Mouse (Mus musculus) megakaryocyte-erythroid progenitor cell, adult 5-6 weeks (primary cell): Measurements from ENCODE around the gene Nlrp5. TPM values are rescaled to one million over a fixed set of nuclear protein-coding genes. Genes with fewer than 3 reads are reported as not detected.
"Not testable (repeated sequence)": the region's sequence is repeated elsewhere in the genome, so short reads cannot be mapped to it uniquely, and the experiment has no call there.

Experiments used
- ATAC-seq: replicated peaks from 2 replicates; pipeline ENCODE4 v1.8.0; 2016; ENCODE audit warnings: mild to moderate bottlenecking, inconsistent platforms; ENCODE audit not compliant: severe bottlenecking, poor library complexity, low FRiP score, low TSS enrichment
- total RNA-seq, 2 experiments: library from RNA; stranded (forward) in 1 of 2; stranded (reverse) in 1 of 2; fragments of 200-1000, 215-1000 nt in 1 of 2; fragments of >200 nt in 1 of 2; fragmentation: Nextera tagmentation in 1 of 2; gene quantifications; 2 replicates each; pipeline ENCODE4 v1.2.3; 2014 to 2017

Nlrp5 gene
- total RNA-seq (2014; fragmentation: Nextera tagmentation) (not detected in 2 replicates), total RNA-seq (2017) (not detected in 2 replicates)

- no peak for ATAC-seq
These were observed at the start of gene Nlrp5 for GRCm38 (mm10) chr7:23385589-23385988. Gene Nlrp5, plus strand, starts transcription at chr7:23385889.

GRCm38 (mm10) chr7:23358311-23358710, 27.4 kb upstream of the Nlrp5 start:
- not testable (repeated sequence) for ATAC-seq

- ATAC-seq: not testable (repeated sequence)
These were observed 84.5 kb downstream of the Nlrp5 start for GRCm38 (mm10) chr7:23470201-23470600.

DNA sequence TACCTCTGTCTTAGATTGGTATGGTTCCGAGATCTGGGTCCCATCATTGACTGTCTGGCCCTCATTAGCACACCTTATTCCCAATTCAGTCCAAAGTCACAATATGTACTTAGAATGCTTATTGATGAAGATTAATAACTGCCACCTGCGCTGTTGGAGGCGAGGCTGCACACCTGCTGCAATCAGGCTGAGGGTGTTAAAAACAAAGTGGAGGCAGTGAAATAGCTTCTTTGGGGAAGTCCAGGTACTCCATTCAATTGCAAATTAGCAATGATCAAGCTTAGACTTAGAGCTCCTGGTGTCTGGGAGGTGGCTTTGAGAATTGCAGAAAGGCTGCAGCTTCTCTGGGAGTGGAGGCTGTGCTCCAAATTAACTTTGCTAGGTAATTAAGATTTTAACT, 85.1 kb downstream of the Nlrp5 start:
- ATAC-seq: not testable (repeated sequence)

DNA sequence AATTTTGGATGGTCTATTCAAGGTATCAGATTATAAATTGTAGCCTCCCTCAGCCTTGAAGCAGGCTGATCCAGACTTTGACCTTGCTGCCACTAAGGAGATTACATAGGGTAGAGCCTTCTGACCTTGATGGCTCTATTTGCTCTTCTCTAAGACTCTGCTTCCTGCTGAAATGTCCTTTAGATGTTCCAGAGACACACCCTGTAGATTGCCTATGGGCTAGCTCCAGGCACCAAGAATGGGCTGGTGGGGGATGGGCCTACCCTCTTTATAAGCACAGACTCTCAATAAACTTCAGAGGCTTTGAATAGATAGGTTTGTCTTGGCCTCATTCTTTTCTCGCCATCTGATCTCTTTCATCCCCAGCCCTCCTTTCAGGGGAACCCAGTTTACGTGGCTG, 87.2 kb downstream of the Nlrp5 start:
- ATAC-seq: not testable (repeated sequence)

Other genes starting within 250 kb of the Nlrp5 start
- gene Gm10662, start 241.4 kb upstream of the Nlrp5 start, total RNA-seq (2014; fragmentation: Nextera tagmentation): not detected in 2 replicates
- gene Gm10662, start 241.4 kb upstream of the Nlrp5 start, total RNA-seq (2017): not detected in 2 replicates
- not detected in 2 replicates for gene Vmn1r165, start 168.6 kb upstream of the Nlrp5 start, total RNA-seq (2014; fragmentation: Nextera tagmentation)
- gene Vmn1r165, start 168.6 kb upstream of the Nlrp5 start, total RNA-seq (2017): not detected in 2 replicates
- not detected in 2 replicates for gene Vmn1r166, start 134.2 kb upstream of the Nlrp5 start, total RNA-seq (2014; fragmentation: Nextera tagmentation)
- not detected in 2 replicates for gene Vmn1r166, start 134.2 kb upstream of the Nlrp5 start, total RNA-seq (2017)
- gene Gm6902, start 107.0 kb upstream of the Nlrp5 start, total RNA-seq (2014; fragmentation: Nextera tagmentation): not detected in 2 replicates
- gene Gm6902, start 107.0 kb upstream of the Nlrp5 start, total RNA-seq (2017): not detected in 2 replicates
- gene Nlrp4e, start 84.7 kb upstream of the Nlrp5 start, total RNA-seq (2014; fragmentation: Nextera tagmentation): not detected in 2 replicates
- gene Nlrp4e, start 84.7 kb upstream of the Nlrp5 start, total RNA-seq (2017): not detected in 2 replicates
- gene Vmn1r167, start 121.3 kb downstream of the Nlrp5 start, total RNA-seq (2014; fragmentation: Nextera tagmentation): not detected in 2 replicates
- not detected in 2 replicates for gene Vmn1r167, start 121.3 kb downstream of the Nlrp5 start, total RNA-seq (2017)
- gene Vmn1r168, start 153.8 kb downstream of the Nlrp5 start, total RNA-seq (2014; fragmentation: Nextera tagmentation): not detected in 2 replicates
- not detected in 2 replicates for gene Vmn1r168, start 153.8 kb downstream of the Nlrp5 start, total RNA-seq (2017)
- gene Vmn1r169, start 189.6 kb downstream of the Nlrp5 start, total RNA-seq (2014; fragmentation: Nextera tagmentation): not detected in 2 replicates
- not detected in 2 replicates for gene Vmn1r169, start 189.6 kb downstream of the Nlrp5 start, total RNA-seq (2017)
- gene Vmn1r170, start 220.3 kb downstream of the Nlrp5 start, total RNA-seq (2014; fragmentation: Nextera tagmentation): not detected in 2 replicates
- not detected in 2 replicates for gene Vmn1r170, start 220.3 kb downstream of the Nlrp5 start, total RNA-seq (2017)
- gene Vmn1r171, start 244.8 kb downstream of the Nlrp5 start, total RNA-seq (2014; fragmentation: Nextera tagmentation): not detected in 2 replicates
- gene Vmn1r171, start 244.8 kb downstream of the Nlrp5 start, total RNA-seq (2017): not detected in 2 replicates